Mouse (Mus musculus): ENCODE measurements around the gene Olfr1120. TPM values are rescaled to one million over a fixed set of nuclear protein-coding genes. Genes with fewer than 3 reads are reported as not detected.
"Not testable (repeated sequence)": the region's sequence is repeated elsewhere in the genome, so short reads cannot be mapped to it uniquely, and the experiment has no call there.

The Olfr1120 gene
- total and polyA plus RNA-seq, 2 experiments from 2014 or later: not detected

DNA sequence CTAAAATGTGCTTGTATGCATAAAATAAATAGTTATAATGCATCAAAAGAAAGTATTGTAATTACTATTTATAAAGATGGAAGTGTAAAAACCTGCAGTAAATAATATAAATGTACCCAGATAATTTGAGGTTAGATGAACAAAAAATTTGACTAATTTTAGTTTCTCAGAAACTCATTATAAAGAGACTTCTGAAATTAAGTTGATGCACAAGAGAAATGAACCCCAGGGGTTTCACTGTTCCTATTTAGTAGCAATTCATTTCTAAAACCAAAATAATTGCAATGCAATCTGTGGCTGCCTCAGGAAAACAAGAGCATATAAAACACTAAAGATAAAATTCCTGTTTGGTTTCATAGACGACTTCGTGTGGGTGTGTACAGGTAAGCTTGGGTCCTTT is 30.9 kb downstream of the Olfr1120 start, which contains the start of gene Olfr1122:
TSS of gene Olfr1122 (plus strand) at position 301 of the 400 bp plus-strand sequence.
- Histone ChIP-seq H3K27ac (ENCODE audit: low read depth) (no peak within 1 kb of the TSS), H3K9ac (replicated peaks; ENCODE audit: low read depth, low read length) (no peak within 1 kb of the TSS), H3K9me3 (replicated peaks; ENCODE audit: control insufficient read depth, low read length) (no peaks in the 10 kb centered on the region), H3K4me3 (ENCODE audit: low read depth, low read length) (no peak within 1 kb of the TSS), H3K36me3 (replicated peaks; ENCODE audit: control insufficient read depth, insufficient read depth, low read length) (no peaks in the 10 kb centered on the region), H3K27me3 (ENCODE audit: control insufficient read depth, insufficient read depth, low read length) (no peaks in the 10 kb centered on the region), H3K4me1 (ENCODE audit: control insufficient read depth, insufficient read depth) (no peaks in the 10 kb centered on the region), H3K4me2 (ENCODE audit: low read depth, low read length) (no peak within 1 kb of the TSS)
- DNase-seq (ENCODE audit: low spot score) (no peak), ATAC-seq (ENCODE audit: insufficient read depth, low read depth) (no peak)
- TF ChIP-seq CTCF (IDR thresholded peaks at IDR 0.05; ENCODE audit: low read depth) (no peak), EP300 (IDR thresholded peaks at IDR 0.05; ENCODE audit: low read depth) (no peak)
- WGBS: 63% methylated on average over 2 of the region's 2 CpGs

DNA sequence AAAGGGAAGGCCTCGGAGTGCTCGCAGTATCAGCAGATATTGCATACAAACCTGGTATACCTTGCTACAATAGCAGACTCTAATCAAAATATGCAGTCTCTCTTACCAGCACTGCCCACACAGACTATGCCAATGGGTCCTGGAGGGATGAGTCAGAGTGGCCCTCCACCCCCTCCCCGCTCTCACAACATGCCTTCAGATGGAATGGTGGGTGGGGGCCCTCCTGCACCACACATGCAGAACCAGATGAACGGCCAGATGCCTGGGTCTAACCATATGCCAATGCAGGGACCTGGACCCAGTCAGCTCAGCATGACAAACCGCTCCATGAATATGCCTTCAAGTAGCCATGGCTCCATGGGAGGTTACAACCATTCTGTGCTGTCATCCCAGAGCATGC is 39.0 kb downstream of the Olfr1120 start:
- not testable (repeated sequence) for H3K4me3 ChIP-seq (ENCODE audit: low read depth, low read length); H3K36me3 ChIP-seq (replicated peaks; ENCODE audit: control insufficient read depth, insufficient read depth, low read length); H3K4me1 ChIP-seq (ENCODE audit: control insufficient read depth, insufficient read depth); H3K4me2 ChIP-seq (ENCODE audit: low read depth, low read length); H3K27me3 ChIP-seq (ENCODE audit: control insufficient read depth, insufficient read depth, low read length); H3K27ac ChIP-seq (ENCODE audit: low read depth); H3K9me3 ChIP-seq (replicated peaks; ENCODE audit: control insufficient read depth, low read length); ATAC-seq (ENCODE audit: insufficient read depth, low read depth); DNase-seq (ENCODE audit: low spot score); H3K9ac ChIP-seq (replicated peaks; ENCODE audit: low read depth, low read length)
- 84% methylated on average over 5 of the region's 5 CpGs for WGBS

DNA sequence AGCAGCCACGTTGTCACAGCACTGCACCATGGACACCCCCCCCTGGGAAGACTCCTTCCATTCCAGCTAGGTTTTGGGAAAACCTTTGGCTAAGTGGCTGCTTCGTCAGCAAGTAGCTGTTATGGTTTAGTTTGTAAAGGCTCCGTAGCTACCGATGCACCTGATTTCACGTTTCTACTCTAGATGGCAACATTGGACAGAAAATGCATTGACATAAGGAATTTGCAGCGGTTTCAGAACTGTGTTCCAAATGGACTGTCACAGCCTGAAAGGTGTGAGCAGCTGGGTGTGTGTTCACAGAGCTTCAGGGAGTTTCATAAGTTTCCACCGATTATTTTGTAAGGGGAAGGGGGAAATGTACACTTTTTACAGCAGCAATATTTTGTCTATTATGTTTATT is 40.1 kb downstream of the Olfr1120 start:
- H3K9ac ChIP-seq (replicated peaks; ENCODE audit: low read depth, low read length); ATAC-seq (ENCODE audit: insufficient read depth, low read depth): not testable (repeated sequence)
- TF ChIP-seq CTCF (IDR thresholded peaks at IDR 0.05; ENCODE audit: low read depth): peak; percentile 23

More for the DNA sequence above, 40.1 kb downstream of the Olfr1120 start:
- not testable (repeated sequence) for H3K4me3 ChIP-seq (ENCODE audit: low read depth, low read length); H3K4me1 ChIP-seq (ENCODE audit: control insufficient read depth, insufficient read depth); DNase-seq (ENCODE audit: low spot score); H3K27me3 ChIP-seq (ENCODE audit: control insufficient read depth, insufficient read depth, low read length); H3K4me2 ChIP-seq (ENCODE audit: low read depth, low read length); H3K36me3 ChIP-seq (replicated peaks; ENCODE audit: control insufficient read depth, insufficient read depth, low read length); H3K27ac ChIP-seq (ENCODE audit: low read depth); H3K9me3 ChIP-seq (replicated peaks; ENCODE audit: control insufficient read depth, low read length)
- 58% methylated on average over 7 of the region's 7 CpGs for WGBS

Other genes with a start within 250 kb of the Olfr1120 start
- not detected in 2 replicates for gene Olfr259, start 240.2 kb upstream of the Olfr1120 start, total RNA-seq (2014; rRNA removed; ENCODE audit: low replicate concordance)
- gene Olfr259, start 240.2 kb upstream of the Olfr1120 start, polyA plus RNA-seq (2015; fragmentation: Nextera tagmentation; extraction: Ambion mirVana): not detected in 2 replicates
- not detected in 2 replicates for gene Olfr1110, start 214.5 kb upstream of the Olfr1120 start, total RNA-seq (2014; rRNA removed; ENCODE audit: low replicate concordance)
- gene Olfr1110, start 214.5 kb upstream of the Olfr1120 start, polyA plus RNA-seq (2015; fragmentation: Nextera tagmentation; extraction: Ambion mirVana): not detected in 2 replicates
- not detected in 2 replicates for gene Olfr1111, start 202.2 kb upstream of the Olfr1120 start, total RNA-seq (2014; rRNA removed; ENCODE audit: low replicate concordance)
- gene Olfr1111, start 202.2 kb upstream of the Olfr1120 start, polyA plus RNA-seq (2015; fragmentation: Nextera tagmentation; extraction: Ambion mirVana): not detected in 2 replicates
- gene Olfr1112, start 167.0 kb upstream of the Olfr1120 start, total RNA-seq (2014; rRNA removed; ENCODE audit: low replicate concordance): not detected in 2 replicates
- not detected in 2 replicates for gene Olfr1112, start 167.0 kb upstream of the Olfr1120 start, polyA plus RNA-seq (2015; fragmentation: Nextera tagmentation; extraction: Ambion mirVana)
- gene Olfr1113, start 145.8 kb upstream of the Olfr1120 start, total RNA-seq (2014; rRNA removed; ENCODE audit: low replicate concordance): not detected in 2 replicates
- gene Olfr1113, start 145.8 kb upstream of the Olfr1120 start, polyA plus RNA-seq (2015; fragmentation: Nextera tagmentation; extraction: Ambion mirVana): not detected in 2 replicates
- not detected in 2 replicates for gene Olfr1115, start 106.8 kb upstream of the Olfr1120 start, total RNA-seq (2014; rRNA removed; ENCODE audit: low replicate concordance)
- gene Olfr1115, start 106.8 kb upstream of the Olfr1120 start, polyA plus RNA-seq (2015; fragmentation: Nextera tagmentation; extraction: Ambion mirVana): not detected in 2 replicates
- not detected in 2 replicates for gene Olfr1116, start 87.3 kb upstream of the Olfr1120 start, total RNA-seq (2014; rRNA removed; ENCODE audit: low replicate concordance)
- not detected in 2 replicates for gene Olfr1116, start 87.3 kb upstream of the Olfr1120 start, polyA plus RNA-seq (2015; fragmentation: Nextera tagmentation; extraction: Ambion mirVana)
- gene Olfr1118, start 47.2 kb upstream of the Olfr1120 start, total RNA-seq (2014; rRNA removed; ENCODE audit: low replicate concordance): not detected in 2 replicates
- not detected in 2 replicates for gene Olfr1118, start 47.2 kb upstream of the Olfr1120 start, polyA plus RNA-seq (2015; fragmentation: Nextera tagmentation; extraction: Ambion mirVana)
- not detected in 2 replicates for gene Olfr1121, start 15.1 kb downstream of the Olfr1120 start, total RNA-seq (2014; rRNA removed; ENCODE audit: low replicate concordance)
- gene Olfr1121, start 15.1 kb downstream of the Olfr1120 start, polyA plus RNA-seq (2015; fragmentation: Nextera tagmentation; extraction: Ambion mirVana): not detected in 2 replicates
- not detected in 2 replicates for gene Olfr1122, start 31.0 kb downstream of the Olfr1120 start, total RNA-seq (2014; rRNA removed; ENCODE audit: low replicate concordance)
- not detected in 2 replicates for gene Olfr1122, start 31.0 kb downstream of the Olfr1120 start, polyA plus RNA-seq (2015; fragmentation: Nextera tagmentation; extraction: Ambion mirVana)
- gene Olfr1123, start 61.8 kb downstream of the Olfr1120 start, total RNA-seq (2014; rRNA removed; ENCODE audit: low replicate concordance): not detected in 2 replicates
- gene Olfr1123, start 61.8 kb downstream of the Olfr1120 start, polyA plus RNA-seq (2015; fragmentation: Nextera tagmentation; extraction: Ambion mirVana): not detected in 2 replicates
- gene Olfr1124, start 75.5 kb downstream of the Olfr1120 start, total RNA-seq (2014; rRNA removed; ENCODE audit: low replicate concordance): not detected in 2 replicates
- 0.04 TPM in 2 replicates for gene Olfr1124, start 75.5 kb downstream of the Olfr1120 start, polyA plus RNA-seq (2015; fragmentation: Nextera tagmentation; extraction: Ambion mirVana)
- gene Olfr1126, start 99.1 kb downstream of the Olfr1120 start, total RNA-seq (2014; rRNA removed; ENCODE audit: low replicate concordance): not detected in 2 replicates
- not detected in 2 replicates for gene Olfr1126, start 99.1 kb downstream of the Olfr1120 start, polyA plus RNA-seq (2015; fragmentation: Nextera tagmentation; extraction: Ambion mirVana)
- gene Pramel7, start 142.3 kb downstream of the Olfr1120 start, total RNA-seq (2014; rRNA removed; ENCODE audit: low replicate concordance): not detected in 2 replicates
- gene Pramel7, start 142.3 kb downstream of the Olfr1120 start, polyA plus RNA-seq (2015; fragmentation: Nextera tagmentation; extraction: Ambion mirVana): not detected in 2 replicates
- gene Pramel6, start 151.8 kb downstream of the Olfr1120 start, total RNA-seq (2014; rRNA removed; ENCODE audit: low replicate concordance): not detected in 2 replicates
- not detected in 2 replicates for gene Pramel6, start 151.8 kb downstream of the Olfr1120 start, polyA plus RNA-seq (2015; fragmentation: Nextera tagmentation; extraction: Ambion mirVana)
- not detected in 2 replicates for gene Olfr153, start 177.0 kb downstream of the Olfr1120 start, total RNA-seq (2014; rRNA removed; ENCODE audit: low replicate concordance)
- not detected in 2 replicates for gene Olfr153, start 177.0 kb downstream of the Olfr1120 start, polyA plus RNA-seq (2015; fragmentation: Nextera tagmentation; extraction: Ambion mirVana)
- gene Olfr1128, start 190.7 kb downstream of the Olfr1120 start, total RNA-seq (2014; rRNA removed; ENCODE audit: low replicate concordance): not detected in 2 replicates
- gene Olfr1128, start 190.7 kb downstream of the Olfr1120 start, polyA plus RNA-seq (2015; fragmentation: Nextera tagmentation; extraction: Ambion mirVana): not detected in 2 replicates
- gene Olfr1129, start 219.1 kb downstream of the Olfr1120 start, total RNA-seq (2014; rRNA removed; ENCODE audit: low replicate concordance): not detected in 2 replicates
- not detected in 2 replicates for gene Olfr1129, start 219.1 kb downstream of the Olfr1120 start, polyA plus RNA-seq (2015; fragmentation: Nextera tagmentation; extraction: Ambion mirVana)

Measured in heart, postnatal 0 days (tissue).